Mouse (Mus musculus) hindbrain, embryonic 14.5 days (tissue): ENCODE measurements around the gene Nup54. TPM values are rescaled to one million over a fixed set of nuclear protein-coding genes. Genes with fewer than 3 reads are reported as not detected.

ENCODE experiments used
- ATAC-seq: fragments of 200-750 bp; cut with Nextera tagmentation; 2 replicates; pipeline ENCODE4 v1.8.0; 2017; ENCODE audit warnings: moderate number of reproducible peaks, mild to moderate bottlenecking, moderate TSS enrichment, moderate library complexity; ENCODE audit not compliant: low FRiP score
- DNase-seq: peaks from one replicate; pipeline ENCODE4 v3.0.0-alpha.2; 2015; ENCODE audit warnings: low spot score
- H3K27ac ChIP-seq: fragments of 300-500 bp; sonication (generic); 2 replicates; pipeline ENCODE4 v1.5.1; 2014; ENCODE audit warnings: mild to moderate bottlenecking, moderate library complexity
- H3K27me3 ChIP-seq: fragments of 300-500 bp; sonication (generic); 2 replicates; pipeline ENCODE4 v1.6.1; 2014; ENCODE audit warnings: mild to moderate bottlenecking, low read length, mixed read lengths; ENCODE audit not compliant: control insufficient read depth, insufficient read depth
- H3K36me3 ChIP-seq: fragments of 300-500 bp; sonication (generic); replicated peaks from 2 replicates; pipeline ENCODE4 v1.6.1; 2014; ENCODE audit not compliant: control insufficient read depth, insufficient read depth
- H3K4me1 ChIP-seq: fragments of 300-500 bp; sonication (generic); replicated peaks from 2 replicates; pipeline ENCODE4 v1.6.1; 2014; ENCODE audit warnings: antibody characterized with exemption, low read length, mixed read lengths; ENCODE audit not compliant: control insufficient read depth, insufficient read depth
- H3K4me2 ChIP-seq: fragments of 300-500 bp; sonication (generic); replicated peaks from 2 replicates; pipeline ENCODE4 v1.6.1; 2014; ENCODE audit warnings: mild to moderate bottlenecking, moderate library complexity
- H3K4me3 ChIP-seq: fragments of 300-500 bp; sonication (generic); replicated peaks from 2 replicates; pipeline ENCODE4 v1.5.1; 2014; ENCODE audit warnings: mild to moderate bottlenecking, low read length
- H3K9ac ChIP-seq: fragments of 300-500 bp; sonication (generic); 2 replicates; pipeline ENCODE4 v1.6.1; 2014
- H3K9me3 ChIP-seq: fragments of 300-500 bp; sonication (generic); 2 replicates; pipeline ENCODE4 v1.6.1; 2016; ENCODE audit warnings: low read length; ENCODE audit not compliant: control insufficient read depth
- WGBS: fragments of 180-500 bp; shearing (Covaris S2); extraction: QIAGEN DNeasy Blood & Tissue Kit; methylation state at CpG from one replicate; pipeline ENCODE4 v1.1.7; 2014; 5-methylcytosine and 5-hydroxymethylcytosine counted together
- polyA plus RNA-seq: library from polyadenylated mRNA; unstranded; fragments of >200 nt; fragmentation: Nextera tagmentation; extraction: Ambion mirVana; gene quantifications from 2 replicates; pipeline ENCODE4 v1.2.1, GENCODE M21; 2014

Gene Nup54
- polyA plus RNA-seq, 1 experiment from 2014 or later = 51.5 TPM

- Histone ChIP-seq H3K4me3 (no peak overlapping the region), H3K27me3 (no peaks in the 10 kb centered on the region), H3K4me1 (0 out of 2 replicates have a peak, but pooled peaks cover 3% of the 10 kb centered on the region), H3K9me3 (no peaks in the 10 kb centered on the region), H3K27ac (no peak overlapping the region), H3K36me3 (no peaks in the 10 kb centered on the region), H3K4me2 (no peak overlapping the region), H3K9ac (no peak overlapping the region)
- DNase-seq = no peak
- ATAC-seq = no peak
- WGBS = 73% methylated on average over 9 of the region's 9 CpGs
These were observed 32.2 kb downstream of the Nup54 start for GRCm38 (mm10) chr5:92402816-92403215.

GRCm38 (mm10) chr5:92398153-92398552 lies 36.9 kb downstream of the Nup54 start:
- Histone ChIP-seq H3K27ac (no peak overlapping the region), H3K4me3 (no peak overlapping the region), H3K27me3 (peaks cover 7% of the 10 kb centered on the region; the same call in 1 of the 2 replicates), H3K4me1 (no peaks in the 10 kb centered on the region), H3K4me2 (no peak overlapping the region), H3K9ac (no peak overlapping the region), H3K9me3 (no peaks in the 10 kb centered on the region), H3K36me3 (no peaks in the 10 kb centered on the region)
- WGBS = 26% methylated on average over 5 of the region's 5 CpGs
- DNase-seq (peak; percentile 75), ATAC-seq (peak; percentile 76; the same call in 1 of the 2 replicates)

- Histone ChIP-seq H3K27me3 (peaks cover 18% of the 10 kb centered on the region), H3K4me2 (no peak overlapping the region), H3K4me3 (no peak overlapping the region), H3K36me3 (no peaks in the 10 kb centered on the region), H3K9ac (no peak overlapping the region; the same call in 1 of the 2 replicates), H3K4me1 (no peaks in the 10 kb centered on the region), H3K9me3 (no peaks in the 10 kb centered on the region), H3K27ac (no peak overlapping the region)
- ATAC-seq = no peak
- WGBS = 86% methylated on average over 6 of the region's 6 CpGs
- no peak for DNase-seq
These were observed 38.5 kb downstream of the Nup54 start for GRCm38 (mm10) chr5:92396476-92396875.

GRCm38 (mm10) chr5:92395764-92396163 lies 39.3 kb downstream of the Nup54 start:
- H3K4me1 ChIP-seq = no peaks in the 10 kb centered on the region
- no peak for DNase-seq
- H3K4me3 ChIP-seq = no peak overlapping the region
- no peak overlapping the region for H3K9ac ChIP-seq
- peaks cover 20% of the 10 kb centered on the region for H3K27me3 ChIP-seq
- H3K4me2 ChIP-seq = no peak overlapping the region
- ATAC-seq = no peak
- H3K27ac ChIP-seq = no peak overlapping the region
- WGBS = 88% methylated on average over 3 of the region's 3 CpGs
- no peaks in the 10 kb centered on the region for H3K9me3 ChIP-seq
- H3K36me3 ChIP-seq = no peaks in the 10 kb centered on the region

GRCm38 (mm10) chr5:92393863-92394262 lies 41.2 kb downstream of the Nup54 start:
- Histone ChIP-seq H3K9ac (no peak overlapping the region), H3K27me3 (peaks cover 20% of the 10 kb centered on the region), H3K4me1 (no peaks in the 10 kb centered on the region), H3K27ac (no peak overlapping the region), H3K9me3 (no peaks in the 10 kb centered on the region), H3K4me2 (no peak overlapping the region), H3K4me3 (no peak overlapping the region), H3K36me3 (no peaks in the 10 kb centered on the region)
- DNase-seq = no peak
- 64% methylated on average over 10 of the region's 10 CpGs for WGBS
- no peak for ATAC-seq

- ATAC-seq = no peak
These were observed 42.5 kb downstream of the Nup54 start for GRCm38 (mm10) chr5:92392542-92392941.

GRCm38 (mm10) chr5:92390615-92391014 lies 44.4 kb downstream of the Nup54 start:
- no peak overlapping the region for H3K9ac ChIP-seq
- no peak overlapping the region for H3K4me2 ChIP-seq
- WGBS = 80% methylated on average over 8 of the region's 8 CpGs
- no peak for ATAC-seq
- no peaks in the 10 kb centered on the region for H3K36me3 ChIP-seq
- H3K27me3 ChIP-seq = peaks cover 20% of the 10 kb centered on the region
- H3K4me1 ChIP-seq = no peaks in the 10 kb centered on the region
- no peak for DNase-seq
- no peaks in the 10 kb centered on the region for H3K9me3 ChIP-seq
- H3K4me3 ChIP-seq = no peak overlapping the region
- H3K27ac ChIP-seq = no peak overlapping the region

More at GRCm38 (mm10) chr5:92392542-92392941, 42.5 kb downstream of the Nup54 start:
- peaks cover 20% of the 10 kb centered on the region for H3K27me3 ChIP-seq
- WGBS = 52% methylated on average over 18 of the region's 18 CpGs
- H3K9ac ChIP-seq = no peak overlapping the region
- H3K9me3 ChIP-seq = no peaks in the 10 kb centered on the region
- H3K4me3 ChIP-seq = peak overlapping the region; percentile 18
- no peak overlapping the region for H3K27ac ChIP-seq
- DNase-seq = no peak
- peak overlapping the region; percentile 38 for H3K4me2 ChIP-seq
- no peaks in the 10 kb centered on the region for H3K4me1 ChIP-seq
- H3K36me3 ChIP-seq = no peaks in the 10 kb centered on the region

- Histone ChIP-seq H3K9ac (no peak overlapping the region), H3K27ac (no peak overlapping the region), H3K9me3 (no peaks in the 10 kb centered on the region), H3K36me3 (no peaks in the 10 kb centered on the region), H3K4me1 (no peaks in the 10 kb centered on the region), H3K4me3 (no peak overlapping the region), H3K27me3 (peaks cover 20% of the 10 kb centered on the region), H3K4me2 (no peak overlapping the region)
- ATAC-seq = no peak
- WGBS = 76% methylated on average over 2 of the region's 2 CpGs
- DNase-seq = no peak
These were observed 45.0 kb downstream of the Nup54 start for GRCm38 (mm10) chr5:92389977-92390376.

GRCm38 (mm10) chr5:92387433-92387832 lies 47.6 kb downstream of the Nup54 start:
- Histone ChIP-seq H3K4me3 (no peak overlapping the region), H3K4me1 (0 out of 2 replicates have a peak, but pooled peaks cover 3% of the 10 kb centered on the region), H3K9me3 (no peaks in the 10 kb centered on the region), H3K27me3 (peaks cover 11% of the 10 kb centered on the region), H3K27ac (no peak overlapping the region), H3K9ac (no peak overlapping the region), H3K36me3 (no peaks in the 10 kb centered on the region), H3K4me2 (no peak overlapping the region)
- DNase-seq (no peak), ATAC-seq (no peak)
- WGBS = 70% methylated on average over 11 of the region's 11 CpGs

GRCm38 (mm10) chr5:92386643-92387042 lies 48.4 kb downstream of the Nup54 start:
- Histone ChIP-seq H3K9ac (no peak overlapping the region), H3K4me3 (no peak overlapping the region), H3K4me2 (no peak overlapping the region), H3K27me3 (peaks cover 4% of the 10 kb centered on the region), H3K9me3 (no peaks in the 10 kb centered on the region), H3K27ac (no peak overlapping the region), H3K36me3 (no peaks in the 10 kb centered on the region), H3K4me1 (0 out of 2 replicates have a peak, but pooled peaks cover 3% of the 10 kb centered on the region)
- 42% methylated on average over 6 of the region's 6 CpGs for WGBS
- ATAC-seq (no peak), DNase-seq (no peak)
